Comparison of ENCODE assay signal across 8 mouse cellular contexts in the genomic region with DNA sequence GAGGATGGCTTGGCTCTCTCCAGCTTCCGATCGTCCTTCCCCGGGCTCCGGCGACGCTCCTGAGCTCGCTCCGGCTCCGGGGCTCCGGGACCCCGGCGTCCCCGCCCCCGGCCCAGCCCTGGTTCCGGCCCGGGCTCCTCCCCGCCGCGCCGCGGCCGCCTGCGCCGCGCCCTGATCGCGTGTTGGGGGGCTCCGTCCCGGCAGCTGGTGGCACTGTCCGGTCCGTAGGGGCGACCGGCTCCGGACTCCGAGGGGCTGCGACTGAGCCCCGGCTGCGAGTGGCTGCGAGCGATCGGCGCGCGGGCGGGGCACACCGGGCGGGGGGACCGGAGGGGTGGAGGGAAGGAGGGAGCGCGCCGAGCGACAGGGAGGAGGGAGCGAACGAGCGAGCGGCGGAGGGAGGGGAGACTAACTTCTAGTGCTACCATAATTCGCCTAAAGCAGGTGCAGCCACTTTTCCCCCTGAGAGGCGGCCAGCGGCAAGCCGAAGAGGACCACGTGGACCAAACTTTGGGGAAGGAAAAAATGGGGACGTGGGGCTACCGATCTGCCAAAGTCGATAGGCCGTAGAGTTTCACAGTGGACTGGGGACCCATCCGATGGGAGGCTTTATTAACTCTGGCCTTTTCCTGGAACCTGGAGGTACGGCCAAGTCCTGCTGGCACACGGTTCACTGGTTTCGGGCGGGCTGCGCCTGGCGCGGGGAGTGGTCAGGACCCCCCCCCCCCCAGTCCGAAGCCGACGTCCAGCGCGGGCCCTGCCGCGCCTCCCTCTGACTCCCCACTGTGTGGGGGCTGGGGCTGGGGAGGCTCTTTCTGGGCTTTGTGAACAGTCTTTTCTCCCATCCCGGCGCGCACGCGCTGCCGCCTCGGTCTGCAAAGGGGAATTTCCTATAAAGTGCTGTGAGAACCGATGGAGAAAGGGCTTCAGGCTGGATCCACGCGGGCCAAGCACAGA. TPM values are rescaled to one million over a fixed set of nuclear protein-coding genes. Genes with fewer than 3 reads are reported as not detected.
DNase-seq lines count a peak whose midpoint lies in the region; ATAC-seq and TF ChIP-seq lines count a peak whose summit lies in the region.

A gene (minus strand): TSS at position 263 of the 957 bp plus-strand sequence.

- no peak for TF ChIP-seq CTCF in midbrain, postnatal 0 days (IDR thresholded peaks at IDR 0.05)

- DNase-seq in 416B (ENCODE audit: low read depth) = peak; percentile 93
- DNase-seq in adrenal gland, postnatal 36 days = peak; percentile 90 to 92
- DNase-seq in heart, adult 8-10 months (ENCODE audit: low spot score) = peak; percentile 77
- DNase-seq in kidney, adult 8-10 months = peak; percentile 70 to 77
- peak; percentile 94 for DNase-seq in midbrain, postnatal 0 days (ENCODE audit: low spot score)
- DNase-seq in spleen, postnatal 10 days (ENCODE audit: low spot score in 2 of 2) = peak; percentile 66 to 83

- H3K9ac ChIP-seq in embryonic facial prominence, embryonic 13.5 days = peak within 1 kb of the TSS; percentile 95
- peak within 1 kb of the TSS; percentile 90 for H3K9ac ChIP-seq in limb, embryonic 15.5 days
- H3K9ac ChIP-seq in midbrain, postnatal 0 days (replicated peaks; ENCODE audit: low read length, poor library complexity, severe bottlenecking) = peak within 1 kb of the TSS; percentile 59

- peak; percentile 83 for ATAC-seq in embryonic facial prominence, embryonic 13.5 days (ENCODE audit: insufficient number of reproducible peaks, insufficient read depth, low FRiP score, low TSS enrichment, low read depth)
- peak; percentile 88 for ATAC-seq in limb, embryonic 15.5 days (ENCODE audit: insufficient number of reproducible peaks, low FRiP score, low TSS enrichment, low read depth)
- peak; percentile 88 for ATAC-seq in midbrain, postnatal 0 days (ENCODE audit: low FRiP score)

- peaks cover 4% of the 10 kb centered on the region; the same call in 1 of the 2 replicates for H3K27me3 ChIP-seq in embryonic facial prominence, embryonic 13.5 days
- no peaks in the 10 kb centered on the region for H3K27me3 ChIP-seq in limb, embryonic 15.5 days
- H3K27me3 ChIP-seq in midbrain, postnatal 0 days (ENCODE audit: insufficient read depth, low read length) = peaks cover 10% of the 10 kb centered on the region; the same call in 1 of the 2 replicates

- peak within 1 kb of the TSS; percentile 97 for H3K4me3 ChIP-seq in embryonic facial prominence, embryonic 13.5 days
- peak within 1 kb of the TSS; percentile 92 for H3K4me3 ChIP-seq in limb, embryonic 15.5 days
- H3K4me3 ChIP-seq in midbrain, postnatal 0 days (ENCODE audit: low read depth, low read length) = peak within 1 kb of the TSS; percentile 86

- peaks cover 4% of the 10 kb centered on the region; the same call in 1 of the 2 replicates for H3K36me3 ChIP-seq in embryonic facial prominence, embryonic 13.5 days
- peaks cover 5% of the 10 kb centered on the region; the same call in 1 of the 2 replicates for H3K36me3 ChIP-seq in limb, embryonic 15.5 days
- H3K36me3 ChIP-seq in midbrain, postnatal 0 days (ENCODE audit: insufficient read depth, low read length) = no peaks in the 10 kb centered on the region

- peaks cover 39% of the 10 kb centered on the region for H3K4me1 ChIP-seq in embryonic facial prominence, embryonic 13.5 days
- H3K4me1 ChIP-seq in limb, embryonic 15.5 days = peaks cover 52% of the 10 kb centered on the region
- H3K4me1 ChIP-seq in midbrain, postnatal 0 days (ENCODE audit: insufficient read depth, low read length) = peaks cover 5% of the 10 kb centered on the region

- peak within 1 kb of the TSS; percentile 91 for H3K4me2 ChIP-seq in embryonic facial prominence, embryonic 13.5 days
- H3K4me2 ChIP-seq in limb, embryonic 15.5 days = peak within 1 kb of the TSS; percentile 83
- peak within 1 kb of the TSS; percentile 100 for H3K4me2 ChIP-seq in midbrain, postnatal 0 days (ENCODE audit: low read depth, low read length, poor library complexity, severe bottlenecking)

- under 1% methylated on average over 84 of the region's 91 CpGs for WGBS in embryonic facial prominence, embryonic 13.5 days
- WGBS in limb, embryonic 15.5 days = under 1% methylated on average over 87 of the region's 91 CpGs
- WGBS in midbrain, postnatal 0 days = under 1% methylated on average over 67 of the region's 91 CpGs

- H3K9me3 ChIP-seq in embryonic facial prominence, embryonic 13.5 days = no peaks in the 10 kb centered on the region
- no peaks in the 10 kb centered on the region for H3K9me3 ChIP-seq in limb, embryonic 15.5 days
- no peaks in the 10 kb centered on the region for H3K9me3 ChIP-seq in midbrain, postnatal 0 days (ENCODE audit: low read length)

- H3K27ac ChIP-seq in embryonic facial prominence, embryonic 13.5 days = peak within 1 kb of the TSS; percentile 91
- peak within 1 kb of the TSS; percentile 98 for H3K27ac ChIP-seq in limb, embryonic 15.5 days
- peak within 1 kb of the TSS; percentile 55 for H3K27ac ChIP-seq in midbrain, postnatal 0 days (ENCODE audit: low read depth, low read length)

RNA-seq across cellular contexts. Expression of the gene that starts here (rescaled TPM):
- total RNA-seq in adrenal gland, postnatal 36 days (2021) = 10 to 100 TPM; 23.0 to 23.6 TPM
- 18.9 and 19.8 TPM in 2 replicates for polyA plus RNA-seq in embryonic facial prominence, embryonic 13.5 days (2015; fragmentation: Nextera tagmentation; extraction: Ambion mirVana)
- total RNA-seq in heart, adult 8-10 months (2022) = 10 to 100 TPM; 10.2 to 12.7 (median 10.5) TPM
- polyA plus RNA-seq in limb, embryonic 15.5 days (2015; fragmentation: Nextera tagmentation; extraction: Ambion mirVana) = 18.2 and 22.4 TPM in 2 replicates
- total RNA-seq in midbrain, postnatal 0 days (2014; rRNA removed) = 129 and 200 TPM in 2 replicates
- polyA plus RNA-seq in midbrain, postnatal 0 days (2015; fragmentation: Nextera tagmentation; extraction: Ambion mirVana) = 50.8 and 55.4 TPM in 2 replicates

Comparison
In these comparisons a context has a peak if more than half of its experiments do, and no peak if none do; other contexts are left out.
1. Peak in every context shown above with its lines: DNase-seq, ATAC-seq, H3K4me3 ChIP-seq and H3K27ac ChIP-seq.